Mouse (Mus musculus) embryonic fibroblast, embryonic 13.5 days (primary cell): ENCODE measurements around the gene Gm20458.

Experiments
- CTCF ChIP-seq: IDR thresholded peaks from 2 replicates; pipeline ENCODE4 v1.5.1; 2011; ENCODE audit warnings: mild to moderate bottlenecking, control low read depth, low read length, moderate library complexity, borderline replicate concordance; ENCODE audit not compliant: insufficient read depth
- POLR2A ChIP-seq: IDR thresholded peaks from 2 replicates; pipeline ENCODE4 v1.6.1; 2011; ENCODE audit warnings: low read depth, mild to moderate bottlenecking, control low read depth, low read length, moderate library complexity

DNA sequence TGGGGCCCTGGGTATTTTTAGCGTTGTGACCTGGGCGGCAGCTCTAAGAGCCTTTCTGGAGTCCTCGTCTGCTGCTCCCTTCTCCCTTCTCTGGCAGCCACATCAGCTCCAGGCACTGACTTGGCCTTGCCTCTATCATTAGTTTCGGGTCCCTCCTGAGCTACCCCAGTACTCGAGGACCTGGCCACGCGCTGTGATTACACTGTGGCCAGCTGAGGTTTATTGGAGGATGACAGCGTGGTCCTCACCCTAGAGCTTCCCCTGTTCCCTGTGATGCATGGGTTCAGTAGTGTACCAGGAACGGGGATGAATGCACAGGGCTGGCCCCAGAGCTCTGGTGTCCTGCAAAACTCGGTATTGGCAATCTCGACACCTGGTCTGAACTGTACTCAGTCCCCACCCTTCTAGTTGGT, 26.4 kb downstream of the Gm20458 start:
- TF ChIP-seq POLR2A (no peak), CTCF (no peak)
